8 mouse cellular contexts compared by ENCODE assay signal in genomic region chr1:43827763-43828194, GRCm38 (mm10). TPM values are rescaled to one million over a fixed set of nuclear protein-coding genes. Genes with fewer than 3 reads are reported as not detected.
DNase-seq lines count a peak whose midpoint lies in the region; ATAC-seq and TF ChIP-seq lines count a peak whose summit lies in the region.

Uxs1 (minus strand) TSS chr1:43827800.

- peak within 1 kb of the TSS; percentile 98 for H3K4me2 ChIP-seq in heart, embryonic 12.5 days
- H3K4me2 ChIP-seq in kidney, postnatal 0 days (ENCODE audit: low read length): peak within 1 kb of the TSS; percentile 94
- peak within 1 kb of the TSS; percentile 89 for H3K4me2 ChIP-seq in liver, embryonic 11.5 days
- peak within 1 kb of the TSS; percentile 89 for H3K4me2 ChIP-seq in stomach, embryonic 14.5 days (replicated peaks; ENCODE audit: low read depth, low read length)

- peak; percentile 92 for ATAC-seq in erythroid progenitor cell, adult 5-6 weeks (replicated peaks; ENCODE audit: low FRiP score, poor library complexity, severe bottlenecking)
- peak; percentile 99 for ATAC-seq in heart, embryonic 12.5 days (ENCODE audit: insufficient number of reproducible peaks, low FRiP score)
- ATAC-seq in kidney, postnatal 0 days (replicated peaks; ENCODE audit: low FRiP score, low read depth): peak; percentile 99
- peak; percentile 95 for ATAC-seq in liver, embryonic 11.5 days (replicated peaks; ENCODE audit: low FRiP score)
- peak; percentile 99 for ATAC-seq in stomach, embryonic 14.5 days (ENCODE audit: insufficient number of reproducible peaks, insufficient read depth, low FRiP score, low read depth)

- no peaks in the 10 kb centered on the region for H3K36me3 ChIP-seq in heart, embryonic 12.5 days
- H3K36me3 ChIP-seq in kidney, postnatal 0 days (ENCODE audit: insufficient read depth, low read length): no peaks in the 10 kb centered on the region
- H3K36me3 ChIP-seq in liver, embryonic 11.5 days (ENCODE audit: control insufficient read depth, insufficient read depth, low read length): no peaks in the 10 kb centered on the region
- H3K36me3 ChIP-seq in stomach, embryonic 14.5 days (ENCODE audit: control insufficient read depth, insufficient read depth, low read length): no peaks in the 10 kb centered on the region

- H3K4me1 ChIP-seq in heart, embryonic 12.5 days (replicated peaks): peaks cover 15% of the 10 kb centered on the region
- peaks cover 4% of the 10 kb centered on the region; the same call in 1 of the 2 replicates for H3K4me1 ChIP-seq in kidney, postnatal 0 days (replicated peaks; ENCODE audit: insufficient read depth, low read length)
- peaks cover 12% of the 10 kb centered on the region for H3K4me1 ChIP-seq in liver, embryonic 11.5 days (replicated peaks; ENCODE audit: control insufficient read depth, insufficient read depth, low read length)
- peaks cover 14% of the 10 kb centered on the region; the same call in 1 of the 2 replicates for H3K4me1 ChIP-seq in stomach, embryonic 14.5 days (ENCODE audit: control insufficient read depth, insufficient read depth, low read length)

- DNase-seq in CD4-positive helper T cell, adult 2 months (ENCODE audit: low read depth, low spot score): peak; percentile 98
- DNase-seq in brain, embryonic 18.5 days (ENCODE audit: low read depth, low spot score): peak; percentile 96
- DNase-seq in kidney, postnatal 0 days (ENCODE audit: low spot score): peak; percentile 99
- DNase-seq in liver, embryonic 11.5 days (ENCODE audit: low spot score): peak; percentile 96
- peak; percentile 98 for DNase-seq in naive thymus-derived CD4-positive, alpha-beta T cell, adult 2 months (ENCODE audit: low read depth)

- H3K4me3 ChIP-seq in heart, embryonic 12.5 days: peak within 1 kb of the TSS; percentile 88
- peak within 1 kb of the TSS; percentile 81 for H3K4me3 ChIP-seq in kidney, postnatal 0 days (replicated peaks; ENCODE audit: low read depth, low read length)
- H3K4me3 ChIP-seq in liver, embryonic 11.5 days (ENCODE audit: low read depth, low read length): peak within 1 kb of the TSS; percentile 95
- H3K4me3 ChIP-seq in stomach, embryonic 14.5 days (ENCODE audit: low read depth, low read length): peak within 1 kb of the TSS; percentile 90

- WGBS in heart, embryonic 12.5 days: under 1% methylated on average over 41 of the region's 41 CpGs
- WGBS in kidney, postnatal 0 days: under 1% methylated on average over 40 of the region's 41 CpGs
- WGBS in liver, embryonic 11.5 days: under 1% methylated on average over 40 of the region's 41 CpGs
- 0% methylated on average over 41 of the region's 41 CpGs for WGBS in stomach, embryonic 14.5 days

- no peak for TF ChIP-seq CTCF in kidney, postnatal 0 days (IDR thresholded peaks at IDR 0.05; ENCODE audit: low read depth)

- H3K9ac ChIP-seq in heart, embryonic 12.5 days: peak within 1 kb of the TSS; percentile 90
- peak within 1 kb of the TSS; percentile 82 for H3K9ac ChIP-seq in kidney, postnatal 0 days (ENCODE audit: low read depth, low read length)
- H3K9ac ChIP-seq in liver, embryonic 11.5 days (ENCODE audit: low read depth, low read length): peak within 1 kb of the TSS; percentile 92
- peak within 1 kb of the TSS; percentile 82 for H3K9ac ChIP-seq in stomach, embryonic 14.5 days (replicated peaks; ENCODE audit: low read depth, low read length)

- peak within 1 kb of the TSS; percentile 81 for H3K27ac ChIP-seq in heart, embryonic 12.5 days (ENCODE audit: poor library complexity, severe bottlenecking)
- H3K27ac ChIP-seq in kidney, postnatal 0 days: peak within 1 kb of the TSS; percentile 88
- H3K27ac ChIP-seq in liver, embryonic 11.5 days (ENCODE audit: low read depth, low read length): peak within 1 kb of the TSS; percentile 91
- H3K27ac ChIP-seq in stomach, embryonic 14.5 days (ENCODE audit: low read length): peak within 1 kb of the TSS; percentile 89

- H3K9me3 ChIP-seq in heart, embryonic 12.5 days (replicated peaks): no peaks in the 10 kb centered on the region
- H3K9me3 ChIP-seq in kidney, postnatal 0 days (replicated peaks; ENCODE audit: low read length): no peaks in the 10 kb centered on the region
- no peaks in the 10 kb centered on the region for H3K9me3 ChIP-seq in liver, embryonic 11.5 days (ENCODE audit: control insufficient read depth, low read length)
- H3K9me3 ChIP-seq in stomach, embryonic 14.5 days (ENCODE audit: control insufficient read depth, low read depth, low read length): no peaks in the 10 kb centered on the region

- no peaks in the 10 kb centered on the region for H3K27me3 ChIP-seq in heart, embryonic 12.5 days (replicated peaks)
- no peaks in the 10 kb centered on the region for H3K27me3 ChIP-seq in kidney, postnatal 0 days (ENCODE audit: insufficient read depth, low read length)
- no peaks in the 10 kb centered on the region for H3K27me3 ChIP-seq in liver, embryonic 11.5 days (replicated peaks; ENCODE audit: control insufficient read depth, insufficient read depth, low read length)
- H3K27me3 ChIP-seq in stomach, embryonic 14.5 days (ENCODE audit: control insufficient read depth, insufficient read depth, low read length): no peaks in the 10 kb centered on the region

RNA-seq across cellular contexts. Expression of gene Uxs1, which starts in this region (rescaled TPM):
- 6.5 and 8.0 TPM in 2 replicates for total RNA-seq in erythroid progenitor cell, adult 5-6 weeks (2015; ENCODE audit: low replicate concordance)
- 5.8 and 7.9 TPM in 2 replicates for total RNA-seq in erythroid progenitor cell, adult 5-6 weeks (2017; ENCODE audit: low replicate concordance)
- 15.6 and 17.0 TPM in 2 replicates for polyA plus RNA-seq in heart, embryonic 12.5 days (2016; fragmentation: Nextera tagmentation; extraction: Ambion mirVana)
- 27.3 and 28.5 TPM in 2 replicates for polyA plus RNA-seq in kidney, postnatal 0 days (2015; fragmentation: Nextera tagmentation; extraction: Ambion mirVana)
- polyA plus RNA-seq in liver, embryonic 11.5 days (2014; fragmentation: Nextera tagmentation; extraction: Ambion mirVana): 15.3 and 18.0 TPM in 2 replicates
- polyA plus RNA-seq in stomach, embryonic 14.5 days (2014; fragmentation: Nextera tagmentation; extraction: Ambion mirVana): 16.9 and 17.4 TPM in 2 replicates

Comparison
In these comparisons a context has a peak if more than half of its experiments do, and no peak if none do; other contexts are left out.
1. Peak in every context shown above with its lines: DNase-seq, ATAC-seq, H3K4me3 ChIP-seq and H3K27ac ChIP-seq.